Mouse (Mus musculus) G1E-ER4 (cell line): Measurements from ENCODE around the gene Stard5. TPM values are rescaled to one million over a fixed set of nuclear protein-coding genes. Genes with fewer than 3 reads are reported as not detected.

ENCODE experiments used
- GATA1 ChIP-seq: IDR thresholded peaks from one replicate; pipeline ENCODE4 v1.8.0; 2012; ENCODE audit warnings: low read length, inconsistent platforms
- polyA plus RNA-seq: library from polyadenylated mRNA; stranded (reverse); fragments of >175 nt; gene quantifications from 2 replicates; pipeline ENCODE4 v1.2.3, GENCODE M21; 2012

The Stard5 gene
- polyA plus RNA-seq, 1 experiment: 0.64 TPM

DNA sequence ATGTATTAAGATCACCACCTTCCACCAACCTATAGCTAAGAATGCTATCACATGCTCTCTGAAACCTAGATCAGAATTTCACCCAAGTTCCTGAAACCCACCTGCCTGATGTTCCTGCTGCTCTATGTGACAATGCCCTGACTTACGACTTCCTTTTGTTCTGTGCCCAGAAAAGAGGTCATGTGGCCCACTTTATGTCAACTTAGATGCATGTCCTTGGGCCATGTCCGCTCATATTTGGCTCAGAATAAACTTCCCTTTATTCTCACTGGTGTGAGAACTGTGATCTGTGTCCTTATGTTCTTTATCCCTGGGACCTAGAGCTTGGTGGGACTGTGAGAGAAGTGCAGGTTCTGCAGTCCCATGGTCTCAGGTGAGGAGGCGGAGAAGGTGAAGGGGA is 45.5 kb downstream of the Stard5 start:
- no peak for TF ChIP-seq GATA1

DNA sequence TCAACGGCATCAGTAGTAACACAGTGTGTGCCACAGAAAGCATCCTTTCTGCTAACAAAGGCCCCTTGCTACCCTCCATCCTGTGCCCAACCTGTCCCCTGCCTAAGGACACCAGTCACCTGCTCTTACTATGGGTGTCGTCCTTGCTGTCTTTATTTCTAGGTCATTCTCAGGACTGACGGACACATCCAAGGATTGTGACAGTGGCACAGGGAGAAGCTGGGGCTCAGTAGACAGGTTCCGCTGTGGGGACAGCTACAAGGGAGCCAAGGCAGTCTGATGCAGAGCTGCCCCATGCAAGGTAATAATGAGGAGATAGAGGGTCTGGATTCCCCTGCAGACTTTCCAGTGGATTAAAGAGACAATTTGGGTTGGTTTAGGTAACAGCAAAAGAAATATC is 46.7 kb downstream of the Stard5 start:
- no peak for TF ChIP-seq GATA1

DNA sequence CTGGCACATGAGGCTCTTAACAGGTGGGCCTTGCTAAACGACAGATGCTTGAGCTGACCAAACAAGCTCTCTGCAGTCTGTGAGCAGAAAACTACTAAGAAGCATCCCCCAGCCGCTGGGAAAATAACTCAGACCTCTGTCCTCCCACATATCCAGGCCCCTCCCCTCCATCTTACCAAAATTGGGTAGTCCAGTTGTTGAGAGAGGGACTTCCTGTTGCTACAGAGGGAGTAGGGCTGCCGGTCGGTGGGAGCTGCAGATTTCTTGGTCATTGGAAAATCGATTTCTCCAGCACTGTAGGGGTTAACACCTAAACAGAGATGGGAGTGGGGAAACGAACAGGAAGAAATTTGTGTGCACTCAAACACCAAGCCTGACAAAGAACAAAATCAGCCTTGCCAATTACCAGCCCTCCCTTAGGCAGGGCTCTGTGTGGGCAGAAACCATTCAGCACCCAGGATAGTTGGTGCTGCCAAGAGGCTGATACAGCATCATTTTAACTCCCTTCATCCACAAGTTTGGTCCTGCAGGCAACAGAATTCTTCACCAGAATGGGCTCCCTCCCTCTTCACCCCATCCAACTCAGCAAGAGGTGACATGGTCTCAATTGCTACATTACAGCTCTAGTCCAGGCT is 51.0 kb downstream of the Stard5 start:
- TF ChIP-seq GATA1: no peak

DNA sequence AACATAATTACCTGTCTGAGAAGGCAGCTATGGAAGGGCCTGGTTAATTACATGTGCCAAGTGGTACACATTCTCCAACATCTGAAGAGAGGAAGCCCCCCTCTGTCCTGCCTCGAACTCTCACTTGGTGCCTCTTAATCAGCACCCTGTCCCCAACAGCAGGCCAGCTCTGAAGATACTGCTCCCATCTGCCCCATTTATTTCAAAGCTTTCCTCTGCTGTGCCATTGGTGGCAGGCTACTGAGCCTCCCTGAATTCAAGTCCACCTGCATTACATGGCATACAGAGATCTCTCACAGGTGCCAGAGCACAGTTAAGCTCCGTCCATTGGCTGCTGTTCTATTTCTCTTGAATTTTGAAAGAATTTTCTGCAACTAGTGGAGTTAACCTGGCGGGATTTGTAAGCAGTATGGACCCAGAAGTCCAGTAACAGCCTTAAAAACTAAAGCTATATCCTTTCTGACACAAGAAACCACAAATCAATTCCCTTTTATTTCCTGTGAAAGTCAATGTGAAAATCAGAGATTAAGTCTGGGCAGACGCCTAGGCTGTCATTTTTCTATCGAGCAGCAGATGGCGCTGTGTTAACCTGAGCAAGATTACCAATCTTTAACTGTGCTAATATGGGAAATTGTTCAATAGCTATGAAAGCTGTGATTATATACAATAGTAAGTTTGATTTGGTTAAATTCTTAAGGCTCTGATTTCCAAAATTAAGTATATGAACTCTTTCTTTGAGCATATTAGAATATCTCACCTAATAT is 63.9 kb downstream of the Stard5 start:
- no peak for TF ChIP-seq GATA1

DNA sequence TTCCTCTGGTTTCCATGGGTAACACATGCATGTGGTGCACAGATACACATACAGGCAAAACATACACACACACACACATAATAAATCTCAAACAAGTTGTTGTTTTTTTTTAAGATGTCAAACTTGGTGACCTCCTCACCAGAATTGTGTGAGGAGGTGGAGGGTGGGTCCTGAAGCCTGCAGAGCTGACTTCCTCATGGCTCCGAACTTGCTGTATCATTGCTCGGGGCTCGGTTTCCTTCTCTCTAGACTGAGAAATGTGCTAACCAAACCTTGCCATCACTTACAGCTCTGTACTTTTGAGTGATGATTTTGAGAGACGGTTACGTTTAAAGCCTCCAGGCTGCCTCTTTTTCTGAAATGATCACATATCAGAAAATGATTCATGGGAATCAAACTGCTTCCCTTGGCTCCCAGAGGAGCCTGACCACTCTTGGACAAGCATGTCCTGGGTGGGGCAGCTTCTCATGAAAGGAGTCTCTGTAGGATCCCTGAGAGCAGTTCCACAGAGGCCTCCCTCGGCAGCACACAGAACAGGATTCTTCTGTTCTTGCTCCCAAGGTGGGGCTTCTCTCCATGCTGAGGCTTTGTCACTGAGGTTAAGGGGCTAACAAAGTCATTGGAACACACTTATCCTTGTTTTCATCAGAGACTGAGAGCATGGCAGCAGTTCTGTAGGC is 67.4 kb downstream of the Stard5 start:
- TF ChIP-seq GATA1: no peak

Other genes with a start within 250 kb of the Stard5 start
- gene Tmc3, start 47.0 kb upstream of the Stard5 start, polyA plus RNA-seq: not detected in 2 replicates
- not detected in 2 replicates for gene Il16, start 113.8 kb downstream of the Stard5 start, polyA plus RNA-seq
- not detected in 2 replicates for gene Cfap161, start 162.9 kb downstream of the Stard5 start, polyA plus RNA-seq